Mouse (Mus musculus): ENCODE results near the gene Foxo6. TPM values are rescaled to one million over a fixed set of nuclear protein-coding genes. Genes with fewer than 3 reads are reported as not detected.

The Foxo6 gene
- polyA plus RNA-seq, 1 experiment from 2014 or later: 0.13 TPM

GRCm38 (mm10) chr4:120286761-120287241 lies 348 bp downstream of the Foxo6 start:
- H3K4me1 ChIP-seq (ENCODE audit: insufficient read depth, low read depth, low read length): peaks cover 13% of the 10 kb centered on the region; the same call in 1 of the 2 replicates
- no peaks in the 10 kb centered on the region for H3K36me3 ChIP-seq (ENCODE audit: insufficient read depth, low read length)
- 1% methylated on average over 47 of the region's 53 CpGs for WGBS
- DNase-seq (ENCODE audit: low spot score): no peak
- ATAC-seq: no peak
- TF ChIP-seq EP300 (IDR thresholded peaks at IDR 0.05) (no peak), CTCF (IDR thresholded peaks at IDR 0.05) (no peak)
- H3K27ac ChIP-seq (ENCODE audit: low read length): no peak overlapping the region
- peak overlapping the region; percentile 99 for H3K4me2 ChIP-seq (replicated peaks; ENCODE audit: low read depth, low read length)
- peaks cover 11% of the 10 kb centered on the region; the same call in 1 of the 2 replicates for H3K27me3 ChIP-seq (replicated peaks; ENCODE audit: insufficient read depth, low read length)
- H3K4me3 ChIP-seq (ENCODE audit: low read depth, low read length): peak overlapping the region; percentile 52
- H3K9me3 ChIP-seq (ENCODE audit: low read length): no peaks in the 10 kb centered on the region
- peak overlapping the region; percentile 23; the same call in 1 of the 2 replicates for H3K9ac ChIP-seq (replicated peaks; ENCODE audit: low read depth)

GRCm38 (mm10) chr4:120285730-120286129 lies 1.4 kb downstream of the Foxo6 start:
- Histone ChIP-seq H3K27ac (ENCODE audit: low read length) (no peak overlapping the region), H3K4me2 (replicated peaks; ENCODE audit: low read depth, low read length) (no peak overlapping the region), H3K36me3 (ENCODE audit: insufficient read depth, low read length) (no peaks in the 10 kb centered on the region), H3K4me1 (ENCODE audit: insufficient read depth, low read depth, low read length) (peaks cover 10% of the 10 kb centered on the region; the same call in 1 of the 2 replicates), H3K9ac (replicated peaks; ENCODE audit: low read depth) (no peak overlapping the region), H3K9me3 (ENCODE audit: low read length) (no peaks in the 10 kb centered on the region), H3K4me3 (ENCODE audit: low read depth, low read length) (no peak overlapping the region), H3K27me3 (replicated peaks; ENCODE audit: insufficient read depth, low read length) (peaks cover 11% of the 10 kb centered on the region; the same call in 1 of the 2 replicates)
- WGBS: 77% methylated on average over 1 of the region's 1 CpGs
- no peak for TF ChIP-seq CTCF (IDR thresholded peaks at IDR 0.05)
- TF ChIP-seq EP300 (IDR thresholded peaks at IDR 0.05): no peak
- ATAC-seq (no peak), DNase-seq (ENCODE audit: low spot score) (no peak)

- H3K9ac ChIP-seq (replicated peaks; ENCODE audit: low read depth): no peak overlapping the region
- no peaks in the 10 kb centered on the region for H3K36me3 ChIP-seq (ENCODE audit: insufficient read depth, low read length)
- H3K9me3 ChIP-seq (ENCODE audit: low read length): no peaks in the 10 kb centered on the region
- no peak for TF ChIP-seq CTCF (IDR thresholded peaks at IDR 0.05)
- TF ChIP-seq EP300 (IDR thresholded peaks at IDR 0.05): no peak
- 64% methylated on average over 3 of the region's 3 CpGs for WGBS
- peaks cover 11% of the 10 kb centered on the region; the same call in 1 of the 2 replicates for H3K27me3 ChIP-seq (replicated peaks; ENCODE audit: insufficient read depth, low read length)
- H3K4me1 ChIP-seq (ENCODE audit: insufficient read depth, low read depth, low read length): peaks cover 10% of the 10 kb centered on the region; the same call in 1 of the 2 replicates
- H3K4me3 ChIP-seq (ENCODE audit: low read depth, low read length): no peak overlapping the region
- ATAC-seq (no peak), DNase-seq (ENCODE audit: low spot score) (no peak)
- H3K27ac ChIP-seq (ENCODE audit: low read length): no peak overlapping the region
- no peak overlapping the region for H3K4me2 ChIP-seq (replicated peaks; ENCODE audit: low read depth, low read length)
These were observed 1.9 kb downstream of the Foxo6 start for GRCm38 (mm10) chr4:120285223-120285622.

GRCm38 (mm10) chr4:120284187-120284586 lies 3.0 kb downstream of the Foxo6 start:
- peaks cover 11% of the 10 kb centered on the region; the same call in 1 of the 2 replicates for H3K27me3 ChIP-seq (replicated peaks; ENCODE audit: insufficient read depth, low read length)
- TF ChIP-seq CTCF (IDR thresholded peaks at IDR 0.05): peak; percentile 22; the same call in 1 of the 2 replicates
- TF ChIP-seq EP300 (IDR thresholded peaks at IDR 0.05): no peak
- H3K4me1 ChIP-seq (ENCODE audit: insufficient read depth, low read depth, low read length): peaks cover 10% of the 10 kb centered on the region; the same call in 1 of the 2 replicates
- WGBS: 76% methylated on average over 1 of the region's 1 CpGs
- no peak overlapping the region for H3K27ac ChIP-seq (ENCODE audit: low read length)
- no peaks in the 10 kb centered on the region for H3K36me3 ChIP-seq (ENCODE audit: insufficient read depth, low read length)
- H3K9me3 ChIP-seq (ENCODE audit: low read length): no peaks in the 10 kb centered on the region
- no peak overlapping the region for H3K4me3 ChIP-seq (ENCODE audit: low read depth, low read length)
- ATAC-seq (no peak), DNase-seq (ENCODE audit: low spot score) (no peak)
- no peak overlapping the region for H3K4me2 ChIP-seq (replicated peaks; ENCODE audit: low read depth, low read length)
- H3K9ac ChIP-seq (replicated peaks; ENCODE audit: low read depth): no peak overlapping the region

GRCm38 (mm10) chr4:120283141-120283540 lies 4.0 kb downstream of the Foxo6 start:
- ATAC-seq (peak; percentile 81), DNase-seq (ENCODE audit: low spot score) (peak; percentile 96)
- Histone ChIP-seq H3K9me3 (ENCODE audit: low read length) (no peaks in the 10 kb centered on the region), H3K4me1 (ENCODE audit: insufficient read depth, low read depth, low read length) (peaks cover 10% of the 10 kb centered on the region; the same call in 1 of the 2 replicates), H3K36me3 (ENCODE audit: insufficient read depth, low read length) (no peaks in the 10 kb centered on the region), H3K9ac (replicated peaks; ENCODE audit: low read depth) (0 out of 2 replicates have a peak overlapping the region, but pooled peaks have one; percentile 1), H3K27ac (ENCODE audit: low read length) (peak overlapping the region; percentile 22; the same call in 1 of the 2 replicates), H3K4me2 (replicated peaks; ENCODE audit: low read depth, low read length) (peak overlapping the region; percentile 70), H3K27me3 (replicated peaks; ENCODE audit: insufficient read depth, low read length) (peaks cover 11% of the 10 kb centered on the region; the same call in 1 of the 2 replicates), H3K4me3 (ENCODE audit: low read depth, low read length) (peak overlapping the region; percentile 39)
- WGBS: 5% methylated on average over 5 of the region's 6 CpGs
- TF ChIP-seq EP300 (IDR thresholded peaks at IDR 0.05): no peak
- no peak; the same call in 1 of the 2 replicates for TF ChIP-seq CTCF (IDR thresholded peaks at IDR 0.05)

GRCm38 (mm10) chr4:120282568-120283091 lies 4.5 kb downstream of the Foxo6 start:
- WGBS: under 1% methylated on average over 35 of the region's 47 CpGs
- H3K4me3 ChIP-seq (ENCODE audit: low read depth, low read length): peak overlapping the region; percentile 39
- H3K9ac ChIP-seq (replicated peaks; ENCODE audit: low read depth): 0 out of 2 replicates have a peak overlapping the region, but pooled peaks have one; percentile 1
- peaks cover 11% of the 10 kb centered on the region; the same call in 1 of the 2 replicates for H3K27me3 ChIP-seq (replicated peaks; ENCODE audit: insufficient read depth, low read length)
- peak; percentile 20 for ATAC-seq
- peaks cover 10% of the 10 kb centered on the region; the same call in 1 of the 2 replicates for H3K4me1 ChIP-seq (ENCODE audit: insufficient read depth, low read depth, low read length)
- DNase-seq (ENCODE audit: low spot score): peak; percentile 45
- no peaks in the 10 kb centered on the region for H3K9me3 ChIP-seq (ENCODE audit: low read length)
- TF ChIP-seq EP300 (IDR thresholded peaks at IDR 0.05) (no peak), CTCF (IDR thresholded peaks at IDR 0.05) (no peak)
- H3K36me3 ChIP-seq (ENCODE audit: insufficient read depth, low read length): no peaks in the 10 kb centered on the region
- no peak overlapping the region for H3K27ac ChIP-seq (ENCODE audit: low read length)
- H3K4me2 ChIP-seq (replicated peaks; ENCODE audit: low read depth, low read length): peak overlapping the region; percentile 70
